Mouse (Mus musculus): ENCODE data around the gene Ppara. TPM values are rescaled to one million over a fixed set of nuclear protein-coding genes. Genes with fewer than 3 reads are reported as not detected.
A peak's percentile ranks its signal among the peaks of the same experiment; 100 is the strongest.

The Ppara gene
- 1.9 and 2.4 TPM in 2 replicates for polyA plus RNA-seq (2016; fragmentation: Nextera tagmentation; extraction: Ambion mirVana)

- Histone ChIP-seq H3K4me3 (replicated peaks) (peak within 1 kb of the TSS; percentile 78), H3K4me1 (replicated peaks) (peaks cover 9% of the 10 kb centered on the region; the same call in 1 of the 2 replicates), H3K27ac (no peak within 1 kb of the TSS), H3K27me3 (peaks cover 72% of the 10 kb centered on the region), H3K36me3 (no peaks in the 10 kb centered on the region), H3K9ac (replicated peaks) (peak within 1 kb of the TSS; percentile 67), H3K9me3 (no peaks in the 10 kb centered on the region), H3K4me2 (peak within 1 kb of the TSS; percentile 86)
- 5% methylated on average over 22 of the region's 28 CpGs for WGBS
- ATAC-seq (ENCODE audit: insufficient number of reproducible peaks, insufficient read depth, low FRiP score, low TSS enrichment, low read depth): no peak
Observed at GRCm38 (mm10) chr15:85734571-85735033, at the start of gene Ppara. Gene Ppara, plus strand, starts transcription at chr15:85734983.

GRCm38 (mm10) chr15:85686641-85687395 is 48.0 kb upstream of the Ppara start:
- Histone ChIP-seq H3K36me3 (peaks cover 35% of the 10 kb centered on the region), H3K4me3 (replicated peaks) (no peak overlapping the region), H3K27me3 (no peaks in the 10 kb centered on the region; the same call in 1 of the 2 replicates), H3K27ac (peak overlapping the region; percentile 86), H3K9ac (replicated peaks) (no peak overlapping the region), H3K9me3 (no peaks in the 10 kb centered on the region), H3K4me1 (replicated peaks) (peaks cover 28% of the 10 kb centered on the region), H3K4me2 (peak overlapping the region; percentile 21)
- ATAC-seq (ENCODE audit: insufficient number of reproducible peaks, insufficient read depth, low FRiP score, low TSS enrichment, low read depth): peak; percentile 80
- 57% methylated on average over 11 of the region's 11 CpGs for WGBS

GRCm38 (mm10) chr15:85687630-85688410 is 47.0 kb upstream of the Ppara start:
- no peak for ATAC-seq (ENCODE audit: insufficient number of reproducible peaks, insufficient read depth, low FRiP score, low TSS enrichment, low read depth)
- H3K36me3 ChIP-seq: peaks cover 38% of the 10 kb centered on the region
- no peaks in the 10 kb centered on the region; the same call in 1 of the 2 replicates for H3K27me3 ChIP-seq
- WGBS: 66% methylated on average over 15 of the region's 15 CpGs
- H3K9ac ChIP-seq (replicated peaks): no peak overlapping the region
- H3K9me3 ChIP-seq: no peaks in the 10 kb centered on the region
- H3K27ac ChIP-seq: peak overlapping the region; percentile 86
- peaks cover 28% of the 10 kb centered on the region for H3K4me1 ChIP-seq (replicated peaks)
- H3K4me2 ChIP-seq: no peak overlapping the region
- H3K4me3 ChIP-seq (replicated peaks): no peak overlapping the region

- Histone ChIP-seq H3K9ac (replicated peaks) (no peak overlapping the region), H3K27me3 (peaks cover under 1% of the 10 kb centered on the region; the same call in 1 of the 2 replicates), H3K4me3 (replicated peaks) (no peak overlapping the region), H3K4me1 (replicated peaks) (peaks cover 28% of the 10 kb centered on the region), H3K36me3 (peaks cover 38% of the 10 kb centered on the region), H3K27ac (no peak overlapping the region), H3K4me2 (no peak overlapping the region), H3K9me3 (no peaks in the 10 kb centered on the region)
- whole genome bisulfite sequencing: 70% methylated on average over 6 of the region's 6 CpGs
- ATAC-seq (ENCODE audit: insufficient number of reproducible peaks, insufficient read depth, low FRiP score, low TSS enrichment, low read depth): no peak
Observed at GRCm38 (mm10) chr15:85688734-85689133, 46.0 kb upstream of the Ppara start.

GRCm38 (mm10) chr15:85689523-85689922 is 45.3 kb upstream of the Ppara start:
- no peak overlapping the region for H3K4me3 ChIP-seq (replicated peaks)
- peaks cover 28% of the 10 kb centered on the region for H3K4me1 ChIP-seq (replicated peaks)
- H3K27me3 ChIP-seq: peaks cover 6% of the 10 kb centered on the region; the same call in 1 of the 2 replicates
- H3K9me3 ChIP-seq: no peaks in the 10 kb centered on the region
- H3K36me3 ChIP-seq: peaks cover 40% of the 10 kb centered on the region
- ATAC-seq (ENCODE audit: insufficient number of reproducible peaks, insufficient read depth, low FRiP score, low TSS enrichment, low read depth): no peak
- 93% methylated on average over 6 of the region's 6 CpGs for WGBS
- H3K27ac ChIP-seq: no peak overlapping the region
- H3K9ac ChIP-seq (replicated peaks): no peak overlapping the region
- H3K4me2 ChIP-seq: no peak overlapping the region

- Histone ChIP-seq H3K4me2 (no peak overlapping the region), H3K27me3 (peaks cover 6% of the 10 kb centered on the region; the same call in 1 of the 2 replicates), H3K9ac (replicated peaks) (no peak overlapping the region), H3K36me3 (peaks cover 41% of the 10 kb centered on the region), H3K4me1 (replicated peaks) (peaks cover 28% of the 10 kb centered on the region), H3K4me3 (replicated peaks) (no peak overlapping the region), H3K9me3 (no peaks in the 10 kb centered on the region), H3K27ac (no peak overlapping the region)
- WGBS: 88% methylated on average over 6 of the region's 6 CpGs
- ATAC-seq (ENCODE audit: insufficient number of reproducible peaks, insufficient read depth, low FRiP score, low TSS enrichment, low read depth): no peak
Observed at GRCm38 (mm10) chr15:85690058-85690457, 44.7 kb upstream of the Ppara start.

- Histone ChIP-seq H3K9me3 (no peaks in the 10 kb centered on the region), H3K9ac (replicated peaks) (no peak overlapping the region), H3K36me3 (peaks cover 46% of the 10 kb centered on the region), H3K4me2 (no peak overlapping the region), H3K27ac (no peak overlapping the region), H3K4me1 (replicated peaks) (peaks cover 23% of the 10 kb centered on the region), H3K27me3 (peaks cover 14% of the 10 kb centered on the region), H3K4me3 (replicated peaks) (no peak overlapping the region)
- ATAC-seq (ENCODE audit: insufficient number of reproducible peaks, insufficient read depth, low FRiP score, low TSS enrichment, low read depth): no peak
- WGBS: 91% methylated on average over 5 of the region's 5 CpGs
Observed at GRCm38 (mm10) chr15:85690875-85691274, 43.9 kb upstream of the Ppara start.

GRCm38 (mm10) chr15:85693115-85693514 is 41.7 kb upstream of the Ppara start:
- H3K27me3 ChIP-seq: peaks cover 14% of the 10 kb centered on the region
- no peak overlapping the region for H3K4me3 ChIP-seq (replicated peaks)
- 81% methylated on average over 3 of the region's 3 CpGs for WGBS
- no peak overlapping the region for H3K4me2 ChIP-seq
- peaks cover 1% of the 10 kb centered on the region; the same call in 1 of the 2 replicates for H3K4me1 ChIP-seq (replicated peaks)
- no peak overlapping the region for H3K9ac ChIP-seq (replicated peaks)
- no peaks in the 10 kb centered on the region for H3K9me3 ChIP-seq
- no peak for ATAC-seq (ENCODE audit: insufficient number of reproducible peaks, insufficient read depth, low FRiP score, low TSS enrichment, low read depth)
- H3K36me3 ChIP-seq: peaks cover 65% of the 10 kb centered on the region
- H3K27ac ChIP-seq: no peak overlapping the region

GRCm38 (mm10) chr15:85693819-85694218 is 41.0 kb upstream of the Ppara start:
- Histone ChIP-seq H3K27ac (no peak overlapping the region), H3K4me1 (replicated peaks) (no peaks in the 10 kb centered on the region), H3K27me3 (peaks cover 14% of the 10 kb centered on the region), H3K4me3 (replicated peaks) (no peak overlapping the region), H3K9me3 (no peaks in the 10 kb centered on the region), H3K9ac (replicated peaks) (no peak overlapping the region), H3K4me2 (no peak overlapping the region), H3K36me3 (peaks cover 67% of the 10 kb centered on the region)
- WGBS: 82% methylated on average over 2 of the region's 2 CpGs
- no peak for ATAC-seq (ENCODE audit: insufficient number of reproducible peaks, insufficient read depth, low FRiP score, low TSS enrichment, low read depth)

- Histone ChIP-seq H3K36me3 (peaks cover 72% of the 10 kb centered on the region), H3K27me3 (peaks cover 14% of the 10 kb centered on the region), H3K4me1 (replicated peaks) (no peaks in the 10 kb centered on the region), H3K9ac (replicated peaks) (no peak overlapping the region), H3K27ac (no peak overlapping the region), H3K4me2 (no peak overlapping the region), H3K4me3 (replicated peaks) (no peak overlapping the region), H3K9me3 (no peaks in the 10 kb centered on the region)
- no peak for ATAC-seq (ENCODE audit: insufficient number of reproducible peaks, insufficient read depth, low FRiP score, low TSS enrichment, low read depth)
- WGBS: 88% methylated on average over 1 of the region's 1 CpGs
Observed at GRCm38 (mm10) chr15:85694379-85694778, 40.4 kb upstream of the Ppara start.

- H3K27ac ChIP-seq: no peak overlapping the region
- no peak overlapping the region for H3K4me3 ChIP-seq (replicated peaks)
- 85% methylated on average over 4 of the region's 4 CpGs for WGBS
- no peaks in the 10 kb centered on the region for H3K4me1 ChIP-seq (replicated peaks)
- no peak overlapping the region for H3K9ac ChIP-seq (replicated peaks)
- no peak overlapping the region for H3K4me2 ChIP-seq
- no peak for ATAC-seq (ENCODE audit: insufficient number of reproducible peaks, insufficient read depth, low FRiP score, low TSS enrichment, low read depth)
- H3K36me3 ChIP-seq: peaks cover 72% of the 10 kb centered on the region
- H3K27me3 ChIP-seq: peaks cover 14% of the 10 kb centered on the region
- no peaks in the 10 kb centered on the region for H3K9me3 ChIP-seq
Observed at GRCm38 (mm10) chr15:85695304-85695703, 39.5 kb upstream of the Ppara start.
